Mouse (Mus musculus) embryonic facial prominence, embryonic 14.5 days (tissue): ENCODE results near the gene Col18a1. TPM values are rescaled to one million over a fixed set of nuclear protein-coding genes. Genes with fewer than 3 reads are reported as not detected.

Source experiments
- ATAC-seq: fragments of 200-750 bp; cut with Nextera tagmentation; 2 replicates; pipeline ENCODE4 v1.8.0; 2017; ENCODE audit warnings: low read depth, moderate number of reproducible peaks, moderate TSS enrichment
- DNase-seq: peaks from one replicate; pipeline ENCODE4 v3.0.0-alpha.2; 2015; ENCODE audit warnings: low spot score
- H3K27ac ChIP-seq: fragments of 300-500 bp; sonication (generic); replicated peaks from 2 replicates; pipeline ENCODE4 v1.5.1; 2014; ENCODE audit warnings: low read depth, mild to moderate bottlenecking, low read length, moderate library complexity
- H3K27me3 ChIP-seq: fragments of 300-500 bp; sonication (generic); replicated peaks from 2 replicates; pipeline ENCODE4 v1.6.1; 2014; ENCODE audit warnings: low read length; ENCODE audit not compliant: control insufficient read depth, insufficient read depth
- H3K36me3 ChIP-seq: fragments of 300-500 bp; sonication (generic); 2 replicates; pipeline ENCODE4 v1.6.1; 2014; ENCODE audit warnings: low read length, mixed read lengths; ENCODE audit not compliant: control insufficient read depth, insufficient read depth
- H3K4me1 ChIP-seq: fragments of 300-500 bp; sonication (generic); 2 replicates; pipeline ENCODE4 v1.6.1; 2014; ENCODE audit warnings: antibody characterized with exemption, low read length; ENCODE audit not compliant: control insufficient read depth, insufficient read depth
- H3K4me2 ChIP-seq: fragments of 300-500 bp; sonication (generic); 2 replicates; pipeline ENCODE4 v1.6.1; 2014; ENCODE audit warnings: low read depth, mild to moderate bottlenecking, low read length, moderate library complexity, mixed read lengths
- H3K4me3 ChIP-seq: fragments of 300-500 bp; sonication (generic); 2 replicates; pipeline ENCODE4 v1.5.1; 2014; ENCODE audit warnings: low read depth, mild to moderate bottlenecking, low read length
- H3K9ac ChIP-seq: fragments of 300-500 bp; sonication (generic); 2 replicates; pipeline ENCODE4 v1.6.1; 2014; ENCODE audit warnings: low read depth, mild to moderate bottlenecking, low read length, moderate library complexity, mixed read lengths
- H3K9me3 ChIP-seq: fragments of 300-500 bp; sonication (generic); 2 replicates; pipeline ENCODE4 v1.6.1; 2016; ENCODE audit warnings: low read length; ENCODE audit not compliant: control insufficient read depth
- WGBS: fragments of 180-500 bp; shearing (Covaris S2); extraction: QIAGEN DNeasy Blood & Tissue Kit; methylation state at CpG from one replicate; pipeline ENCODE4 v1.1.7; 2014; 5-methylcytosine and 5-hydroxymethylcytosine counted together
- polyA plus RNA-seq: library from polyadenylated mRNA; unstranded; fragments of >200 nt; fragmentation: Nextera tagmentation; extraction: Ambion mirVana; gene quantifications from 2 replicates; pipeline ENCODE4 v1.2.1, GENCODE M21; 2014

Gene Col18a1
- 77.8 and 94.5 TPM in 2 replicates for polyA plus RNA-seq

- H3K4me2 ChIP-seq = peak within 1 kb of the TSS; percentile 87
- peaks cover 22% of the 10 kb centered on the region for H3K27me3 ChIP-seq
- peak within 1 kb of the TSS; percentile 59 for H3K9ac ChIP-seq
- H3K4me1 ChIP-seq = peaks cover 10% of the 10 kb centered on the region; the same call in 1 of the 2 replicates
- H3K36me3 ChIP-seq = no peaks in the 10 kb centered on the region
- H3K9me3 ChIP-seq = no peaks in the 10 kb centered on the region
- ATAC-seq (peak; percentile 79), DNase-seq (peak; percentile 72)
- H3K27ac ChIP-seq = peak within 1 kb of the TSS; percentile 44; the same call in 1 of the 2 replicates
- WGBS = 1% methylated on average over 35 of the region's 42 CpGs
- H3K4me3 ChIP-seq = peak within 1 kb of the TSS; percentile 51
Observed at GRCm38 (mm10) chr10:77165963-77166717, at the start of gene Col18a1. Gene Col18a1, minus strand, starts transcription at chr10:77166548.

- WGBS = 65% methylated on average over 4 of the region's 4 CpGs
- Histone ChIP-seq H3K27me3 (no peaks in the 10 kb centered on the region), H3K36me3 (no peaks in the 10 kb centered on the region), H3K27ac (no peak overlapping the region), H3K9ac (no peak overlapping the region), H3K4me1 (peaks cover 12% of the 10 kb centered on the region), H3K4me2 (no peak overlapping the region), H3K4me3 (no peak overlapping the region), H3K9me3 (no peaks in the 10 kb centered on the region)
- ATAC-seq = no peak
- peak; percentile 31 for DNase-seq
Observed at GRCm38 (mm10) chr10:77215641-77216040, 49.3 kb upstream of the Col18a1 start.

GRCm38 (mm10) chr10:77214586-77214985, 48.2 kb upstream of the Col18a1 start:
- H3K27ac ChIP-seq = peak overlapping the region; percentile 18; the same call in 1 of the 2 replicates
- ATAC-seq = no peak
- no peak overlapping the region for H3K9ac ChIP-seq

GRCm38 (mm10) chr10:77213483-77213882, 47.1 kb upstream of the Col18a1 start:
- ATAC-seq = no peak
- H3K9me3 ChIP-seq = no peaks in the 10 kb centered on the region
- DNase-seq = no peak
- no peak overlapping the region for H3K4me2 ChIP-seq
- H3K4me1 ChIP-seq = peaks cover 12% of the 10 kb centered on the region
- H3K27ac ChIP-seq = no peak overlapping the region
- no peaks in the 10 kb centered on the region for H3K27me3 ChIP-seq
- H3K4me3 ChIP-seq = no peak overlapping the region
- H3K9ac ChIP-seq = no peak overlapping the region
- H3K36me3 ChIP-seq = no peaks in the 10 kb centered on the region
- 96% methylated on average over 5 of the region's 5 CpGs for WGBS

More at GRCm38 (mm10) chr10:77214586-77214985, 48.2 kb upstream of the Col18a1 start:
- Histone ChIP-seq H3K4me3 (no peak overlapping the region), H3K27me3 (no peaks in the 10 kb centered on the region), H3K4me2 (no peak overlapping the region), H3K36me3 (no peaks in the 10 kb centered on the region), H3K4me1 (peaks cover 12% of the 10 kb centered on the region), H3K9me3 (no peaks in the 10 kb centered on the region)
- 40% methylated on average over 8 of the region's 8 CpGs for whole genome bisulfite sequencing
- DNase-seq = peak; percentile 63

- WGBS = 93% methylated on average over 6 of the region's 6 CpGs
- Histone ChIP-seq H3K4me3 (no peak overlapping the region), H3K27ac (no peak overlapping the region; the same call in 1 of the 2 replicates), H3K4me1 (peaks cover 12% of the 10 kb centered on the region), H3K4me2 (no peak overlapping the region), H3K9me3 (no peaks in the 10 kb centered on the region), H3K27me3 (no peaks in the 10 kb centered on the region), H3K9ac (no peak overlapping the region), H3K36me3 (no peaks in the 10 kb centered on the region)
- DNase-seq = no peak
- no peak for ATAC-seq
Observed at GRCm38 (mm10) chr10:77212354-77213120, 46.2 kb upstream of the Col18a1 start.

- DNase-seq (peak; percentile 89), ATAC-seq (peak; percentile 70)
- WGBS = 26% methylated on average over 11 of the region's 11 CpGs
- no peak overlapping the region for H3K4me3 ChIP-seq
- H3K4me2 ChIP-seq = no peak overlapping the region
- H3K9me3 ChIP-seq = no peaks in the 10 kb centered on the region
- H3K9ac ChIP-seq = no peak overlapping the region
- peaks cover 20% of the 10 kb centered on the region for H3K4me1 ChIP-seq
- H3K27ac ChIP-seq = peak overlapping the region; percentile 56
- no peaks in the 10 kb centered on the region for H3K27me3 ChIP-seq
- no peaks in the 10 kb centered on the region for H3K36me3 ChIP-seq
Observed at GRCm38 (mm10) chr10:77211116-77211570, 44.8 kb upstream of the Col18a1 start.

- H3K27me3 ChIP-seq = no peaks in the 10 kb centered on the region
- no peaks in the 10 kb centered on the region for H3K9me3 ChIP-seq
- no peak overlapping the region for H3K9ac ChIP-seq
- no peak for ATAC-seq
- no peak overlapping the region for H3K4me2 ChIP-seq
- no peak for DNase-seq
- H3K4me3 ChIP-seq = no peak overlapping the region
- WGBS = 96% methylated on average over 3 of the region's 3 CpGs
- H3K4me1 ChIP-seq = peaks cover 20% of the 10 kb centered on the region
- peak overlapping the region; percentile 56 for H3K27ac ChIP-seq
- no peaks in the 10 kb centered on the region for H3K36me3 ChIP-seq
Observed at GRCm38 (mm10) chr10:77210666-77211065, 44.3 kb upstream of the Col18a1 start.

- H3K27ac ChIP-seq = no peak overlapping the region
- H3K9ac ChIP-seq = no peak overlapping the region
- 37% methylated on average over 5 of the region's 5 CpGs for WGBS
- peaks cover 20% of the 10 kb centered on the region for H3K4me1 ChIP-seq
- H3K9me3 ChIP-seq = no peaks in the 10 kb centered on the region
- H3K4me3 ChIP-seq = no peak overlapping the region
- no peaks in the 10 kb centered on the region for H3K36me3 ChIP-seq
- DNase-seq = no peak
- no peak for ATAC-seq
- H3K27me3 ChIP-seq = no peaks in the 10 kb centered on the region
- H3K4me2 ChIP-seq = no peak overlapping the region
Observed at GRCm38 (mm10) chr10:77209261-77209660, 42.9 kb upstream of the Col18a1 start.
